Mouse (Mus musculus) stomach, adult 2 months (tissue): ENCODE data around the gene Cd79a. TPM values are rescaled to one million over a fixed set of nuclear protein-coding genes. Genes with fewer than 3 reads are reported as not detected.

ENCODE experiments used
- polyA plus RNA-seq: library from polyadenylated mRNA; depleted of rRNA; stranded (reverse); fragments of >200 nt; gene quantifications from 2 replicates; pipeline ENCODE4 v1.2.3, GENCODE M21; 2012; rRNA removed

Gene Cd79a
- 0.43 and 0.72 TPM in 2 replicates for polyA plus RNA-seq

DNA sequence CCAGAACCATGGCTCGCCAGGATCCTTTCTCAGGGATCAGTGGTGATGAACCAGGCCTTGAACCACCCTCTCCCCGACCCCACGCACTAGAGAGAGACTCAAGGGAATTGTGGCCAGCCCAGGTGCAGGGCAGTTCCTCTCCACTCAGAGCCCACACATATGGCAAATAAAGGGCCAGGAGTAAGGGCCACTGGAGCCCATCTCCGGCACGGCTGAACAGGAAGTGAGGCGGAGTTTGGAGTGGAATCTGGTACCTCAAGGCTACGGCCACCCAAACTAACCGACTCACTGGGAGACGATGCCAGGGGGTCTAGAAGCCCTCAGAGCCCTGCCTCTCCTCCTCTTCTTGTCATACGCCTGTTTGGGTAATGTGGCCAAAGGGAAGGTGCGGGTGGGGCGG lies at the start of gene Cd79a:
TSS of gene Cd79a (plus strand) at position 158 of the 400 bp plus-strand sequence.

DNA sequence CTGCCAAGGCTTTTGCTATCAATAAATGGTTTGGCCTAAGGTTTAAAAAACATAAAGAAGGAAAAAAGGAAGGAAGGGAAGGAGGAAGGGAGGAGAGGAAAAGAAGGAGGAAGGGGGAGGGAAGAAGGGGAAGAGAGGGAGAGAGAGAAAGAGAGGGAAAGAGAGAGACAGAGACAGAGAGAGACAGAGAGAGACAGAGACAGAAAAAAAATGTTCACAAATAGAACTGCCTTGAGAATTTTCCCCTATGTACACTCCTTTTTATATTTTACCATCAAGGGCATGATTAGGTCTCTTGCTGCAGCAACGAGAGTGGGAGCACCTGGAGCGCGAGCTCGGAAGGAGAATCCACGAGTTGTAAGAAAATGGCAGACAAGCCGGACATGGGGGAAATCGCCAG lies 35.3 kb upstream of the Cd79a start, which contains the start of gene Gm9844:
TSS of gene Gm9844 (plus strand) at position 301 of the 400 bp plus-strand sequence.

DNA sequence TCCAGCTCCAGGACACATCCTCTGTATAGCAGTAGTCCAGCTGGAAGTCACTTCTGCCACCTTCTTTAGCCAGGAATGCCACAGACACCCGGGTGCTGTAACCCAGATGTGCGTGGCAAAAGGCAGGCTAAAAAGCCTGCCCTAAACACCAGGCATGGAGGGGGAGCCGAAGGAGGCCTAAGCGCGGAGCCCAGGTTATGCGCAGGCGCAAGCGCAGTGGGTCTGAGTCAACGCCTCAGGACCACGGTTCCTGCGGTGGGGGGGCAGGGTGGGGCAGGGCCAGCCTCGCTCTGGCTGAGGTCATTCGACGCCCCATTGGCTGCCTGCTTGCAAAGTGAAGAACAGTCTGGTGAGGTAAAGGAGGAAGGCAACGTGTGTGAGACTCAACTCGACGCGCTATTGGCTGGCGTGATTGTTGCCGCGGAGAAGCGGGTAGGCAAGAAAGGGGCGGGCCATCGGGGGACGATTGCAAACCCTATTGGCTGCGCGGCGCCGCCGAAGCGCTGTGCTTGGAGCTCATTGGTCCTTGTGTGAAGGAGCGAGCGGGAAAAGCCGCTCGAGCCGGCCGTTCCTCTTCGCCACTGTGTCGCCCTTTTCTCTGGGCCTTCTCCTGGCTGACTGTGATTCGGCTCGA lies 27.5 kb upstream of the Cd79a start, which contains the start of the genes Lypd4 and Dmrtc2:
TSS of gene Lypd4 (minus strand) at position 410 of the 634 bp plus-strand sequence.
TSS of gene Dmrtc2 (plus strand) at position 526 of the 634 bp plus-strand sequence.

DNA sequence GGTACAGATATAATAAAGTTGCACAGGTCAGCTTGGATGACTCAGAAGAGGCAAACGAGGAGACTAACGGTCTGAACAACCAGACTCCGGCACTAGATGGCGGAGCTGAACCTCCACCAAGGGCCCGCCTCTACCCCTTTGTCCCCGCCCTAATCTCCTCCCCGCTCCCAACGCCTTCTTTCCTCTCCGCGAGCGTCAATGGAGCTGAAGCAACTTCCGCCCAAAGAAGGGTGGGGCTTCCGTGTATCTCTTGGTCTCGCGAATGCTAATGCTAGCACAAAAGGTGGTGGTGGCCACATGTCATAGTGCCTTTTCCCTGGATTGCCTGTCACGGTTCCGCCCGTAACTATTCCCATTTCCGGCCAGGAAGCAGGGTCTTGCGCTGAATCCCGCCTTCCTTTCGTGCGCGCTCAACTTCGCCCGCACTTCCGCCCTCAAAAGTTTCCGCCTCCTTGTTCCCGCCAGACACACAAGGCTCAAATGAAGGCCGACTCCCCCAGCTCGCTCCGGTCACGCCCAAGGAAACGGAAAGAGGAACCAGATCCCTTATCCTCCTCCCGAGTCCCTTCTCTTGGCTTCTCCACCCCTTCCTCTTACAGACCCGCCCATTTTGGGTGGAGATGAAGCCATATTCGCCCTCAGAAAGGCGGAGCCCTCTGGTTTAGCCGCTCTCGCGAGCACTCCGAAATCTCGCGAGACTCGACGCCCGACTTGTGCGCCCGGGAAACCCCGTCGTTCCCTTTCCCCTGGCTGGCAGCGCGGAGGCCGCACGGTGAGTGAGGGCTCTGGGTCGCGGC lies 13.1 kb upstream of the Cd79a start, which contains the start of gene Rps19:
TSS of gene Rps19 (plus strand) at position 476 of the 797 bp plus-strand sequence.

DNA sequence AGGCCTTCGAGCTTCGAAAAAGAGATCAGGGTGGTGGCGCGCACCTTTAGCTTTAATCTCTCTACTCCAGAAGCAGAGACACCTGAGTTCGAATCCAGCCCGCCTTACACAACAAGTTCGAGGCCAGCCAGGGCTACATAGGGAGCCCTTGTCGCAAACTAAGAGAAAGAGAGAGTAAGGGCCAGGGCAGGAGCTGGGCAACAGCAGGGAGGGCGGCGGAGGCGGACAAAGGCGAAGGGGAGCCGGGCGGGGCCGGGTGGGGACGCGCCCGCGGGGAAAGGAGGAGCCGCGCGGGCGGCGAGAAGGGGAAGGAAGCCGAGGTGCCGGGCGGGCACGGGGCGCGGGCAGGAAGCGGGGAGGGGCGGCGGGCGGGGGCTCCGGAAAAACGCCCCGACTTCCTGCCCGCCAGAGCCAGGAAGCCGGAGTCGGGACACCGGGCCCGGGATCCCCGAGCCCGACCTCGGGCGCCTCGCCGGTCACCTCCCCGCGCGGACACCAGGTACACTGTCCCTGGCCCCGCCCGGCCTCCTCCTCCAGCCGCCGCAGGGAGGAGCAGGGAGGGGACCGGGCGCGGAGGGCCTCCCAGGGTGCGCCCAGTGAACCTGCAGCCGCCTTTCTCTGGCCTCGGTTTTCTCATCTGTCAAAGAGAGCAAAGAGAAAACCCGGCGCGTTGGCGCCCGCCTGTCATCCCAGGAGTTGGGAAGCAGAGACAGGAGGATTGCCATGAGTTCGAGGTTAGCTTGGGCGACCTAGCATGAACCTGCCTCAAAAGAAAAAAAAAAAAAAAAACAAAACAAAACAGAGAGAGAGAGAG lies 5.7 kb downstream of the Cd79a start, which contains the start of gene Arhgef1:
TSS of gene Arhgef1 (plus strand) at position 283 of the 814 bp plus-strand sequence.

DNA sequence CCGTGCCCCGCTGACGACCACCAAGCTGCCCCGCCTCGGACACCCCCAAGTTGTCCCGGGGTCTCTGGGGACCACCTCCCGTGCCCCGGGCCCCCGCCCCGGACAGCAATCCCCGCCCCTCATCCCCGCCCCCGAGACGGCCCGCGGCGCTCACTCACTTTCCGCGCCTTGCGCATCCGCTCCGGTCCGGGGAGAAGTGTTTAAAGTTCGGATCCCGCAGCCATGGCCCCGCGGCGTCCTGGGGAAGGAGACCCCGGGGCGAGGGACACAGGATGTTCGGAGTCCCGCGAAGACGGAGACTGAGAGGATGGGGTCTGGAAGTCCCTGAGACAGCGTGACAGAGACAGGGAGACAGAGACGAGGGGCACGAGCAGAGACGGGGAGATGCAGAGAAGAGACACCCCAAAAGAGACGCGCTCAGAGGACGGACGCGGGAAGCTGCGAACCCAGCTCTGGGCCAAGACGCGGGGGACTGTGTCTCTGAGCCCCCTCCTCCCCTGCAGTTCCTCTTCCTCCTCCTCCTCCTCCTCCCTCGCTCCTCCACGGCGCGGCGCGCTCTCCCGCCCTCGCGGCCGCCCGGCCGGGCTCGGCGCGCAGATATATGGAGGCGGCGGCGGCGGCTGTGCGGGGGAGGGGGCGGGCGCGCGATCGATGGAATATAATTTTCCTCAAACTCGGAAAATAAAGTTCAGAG lies 47.2 kb downstream of the Cd79a start, which contains the start of gene Gm4881:
TSS of gene Gm4881 (minus strand) at position 238 of the 694 bp plus-strand sequence.

Other genes starting within 250 kb of the Cd79a start
- gene Tex101, start 220.7 kb upstream of the Cd79a start, polyA plus RNA-seq: not detected in 2 replicates
- gene BC049730, start 188.1 kb upstream of the Cd79a start, polyA plus RNA-seq: not detected in 2 replicates
- not detected in 2 replicates for gene Gm4763, start 170.5 kb upstream of the Cd79a start, polyA plus RNA-seq
- 2.9 and 3.4 TPM in 2 replicates for gene Cd177, start 137.1 kb upstream of the Cd79a start, polyA plus RNA-seq
- gene Ceacam10, start 120.2 kb upstream of the Cd79a start, polyA plus RNA-seq: 3.0 and 3.4 TPM in 2 replicates
- 0.25 and 0.78 TPM in 2 replicates for gene Gm9844, start 35.2 kb upstream of the Cd79a start, polyA plus RNA-seq
- not detected in 2 replicates for gene Lypd4, start 27.4 kb upstream of the Cd79a start, polyA plus RNA-seq
- gene Dmrtc2, start 27.3 kb upstream of the Cd79a start, polyA plus RNA-seq: not detected in 2 replicates
- gene Rps19, start 13.0 kb upstream of the Cd79a start, polyA plus RNA-seq: 211 and 227 TPM in 2 replicates
- 90.9 and 91.2 TPM in 2 replicates for gene Arhgef1, start 5.5 kb downstream of the Cd79a start, polyA plus RNA-seq
- not detected in 2 replicates for gene Gm4881, start 47.1 kb downstream of the Cd79a start, polyA plus RNA-seq
- gene Rabac1, start 75.4 kb downstream of the Cd79a start, polyA plus RNA-seq: 348 and 466 TPM in 2 replicates
- 0.75 and 1.8 TPM in 2 replicates for gene Atp1a3, start 108.6 kb downstream of the Cd79a start, polyA plus RNA-seq
- gene Grik5, start 175.0 kb downstream of the Cd79a start, polyA plus RNA-seq: 20.0 and 23.3 TPM in 2 replicates
- gene Zfp574, start 175.2 kb downstream of the Cd79a start, polyA plus RNA-seq: 22.3 and 26.9 TPM in 2 replicates